Mouse (Mus musculus): ENCODE measurements around the gene Car15.

Car15 gene

DNA sequence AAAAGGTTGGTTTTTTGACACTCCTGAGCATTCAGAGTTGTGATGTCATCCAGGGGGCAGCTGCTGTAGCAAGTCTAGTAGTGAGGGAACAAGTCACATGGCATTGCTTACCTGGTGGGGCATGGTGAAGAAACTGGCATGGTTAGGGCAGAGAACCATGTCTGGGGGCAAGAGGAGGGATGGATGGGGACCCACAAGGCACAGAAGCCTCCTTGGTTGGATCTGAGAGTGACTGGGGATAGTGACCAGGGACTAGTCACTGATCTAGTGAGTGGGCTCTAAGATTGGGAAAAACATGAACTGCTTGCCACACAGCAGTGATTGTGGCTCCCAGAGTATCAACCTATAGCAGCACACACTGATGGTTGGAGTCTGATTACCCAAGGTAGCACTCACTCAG lies 38.6 kb downstream of the Car15 start:
- DNase-seq, result no peak

DNA sequence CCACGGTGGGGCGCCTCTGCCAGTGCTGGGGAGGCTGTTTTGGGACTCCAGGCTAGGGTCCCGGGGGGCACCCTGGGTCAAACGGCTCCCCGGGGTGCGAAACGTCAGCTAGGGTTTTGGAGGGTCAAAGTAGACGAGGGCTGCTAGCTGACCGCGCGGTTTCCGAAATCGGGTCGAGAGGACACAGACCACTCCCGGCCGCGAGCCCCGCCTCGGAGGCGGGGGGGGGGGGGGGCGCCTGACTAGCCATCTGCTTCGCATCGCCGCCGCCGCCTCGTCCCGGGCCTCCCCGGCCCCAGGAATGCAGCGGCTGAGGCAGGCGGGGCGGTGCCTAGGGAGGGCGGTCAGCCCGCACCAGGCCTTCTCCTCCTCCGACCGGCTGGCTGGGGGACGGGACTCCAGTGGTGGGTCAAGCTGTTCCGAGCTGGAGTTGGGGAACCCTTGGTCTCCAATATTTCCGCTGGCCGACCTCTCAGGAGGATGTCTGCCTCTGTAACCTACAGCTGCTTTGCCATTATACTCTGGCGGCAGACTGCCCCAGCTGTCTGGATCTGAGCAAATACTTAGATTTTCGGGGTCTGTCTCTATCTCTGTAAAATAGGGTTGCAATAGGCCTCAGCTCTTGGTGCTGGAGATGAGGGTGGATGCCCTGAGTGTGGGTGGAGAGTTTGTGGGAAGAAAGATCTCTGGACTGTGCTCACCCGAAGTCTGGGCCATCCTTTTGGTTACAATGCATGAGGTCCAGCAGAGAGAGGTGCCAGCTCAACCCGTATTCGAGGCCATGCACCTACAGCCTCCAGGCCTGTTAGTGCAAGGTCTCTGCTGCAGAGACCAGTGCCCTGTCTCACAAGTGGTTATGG lies 39.6 kb downstream of the Car15 start:
- no peak for DNase-seq

DNA sequence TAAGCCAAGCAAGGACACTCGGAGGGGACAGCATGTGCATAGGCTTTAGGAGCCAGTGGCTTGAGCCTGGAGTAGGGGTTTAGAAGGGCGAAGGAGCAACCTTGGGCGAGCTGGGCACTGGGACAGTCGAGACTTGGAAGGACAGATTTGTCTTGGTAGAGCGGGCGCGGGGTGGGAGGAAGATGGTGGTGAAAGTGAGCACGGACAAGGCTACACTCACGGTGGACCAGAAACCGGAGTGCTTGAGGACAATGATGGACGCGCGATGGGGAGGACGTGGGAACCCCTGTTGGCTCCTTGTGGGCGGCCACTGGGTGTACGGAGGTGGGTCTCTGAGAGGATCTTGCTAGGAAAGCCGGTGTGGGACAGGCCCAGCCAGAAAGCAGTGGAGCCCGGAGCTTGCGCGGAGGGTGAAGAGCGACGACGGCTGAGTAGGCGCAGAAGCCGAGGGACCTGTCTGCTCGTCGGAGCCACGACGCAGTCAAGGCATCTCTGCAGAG lies 40.3 kb downstream of the Car15 start:
- no peak for DNase-seq

DNA sequence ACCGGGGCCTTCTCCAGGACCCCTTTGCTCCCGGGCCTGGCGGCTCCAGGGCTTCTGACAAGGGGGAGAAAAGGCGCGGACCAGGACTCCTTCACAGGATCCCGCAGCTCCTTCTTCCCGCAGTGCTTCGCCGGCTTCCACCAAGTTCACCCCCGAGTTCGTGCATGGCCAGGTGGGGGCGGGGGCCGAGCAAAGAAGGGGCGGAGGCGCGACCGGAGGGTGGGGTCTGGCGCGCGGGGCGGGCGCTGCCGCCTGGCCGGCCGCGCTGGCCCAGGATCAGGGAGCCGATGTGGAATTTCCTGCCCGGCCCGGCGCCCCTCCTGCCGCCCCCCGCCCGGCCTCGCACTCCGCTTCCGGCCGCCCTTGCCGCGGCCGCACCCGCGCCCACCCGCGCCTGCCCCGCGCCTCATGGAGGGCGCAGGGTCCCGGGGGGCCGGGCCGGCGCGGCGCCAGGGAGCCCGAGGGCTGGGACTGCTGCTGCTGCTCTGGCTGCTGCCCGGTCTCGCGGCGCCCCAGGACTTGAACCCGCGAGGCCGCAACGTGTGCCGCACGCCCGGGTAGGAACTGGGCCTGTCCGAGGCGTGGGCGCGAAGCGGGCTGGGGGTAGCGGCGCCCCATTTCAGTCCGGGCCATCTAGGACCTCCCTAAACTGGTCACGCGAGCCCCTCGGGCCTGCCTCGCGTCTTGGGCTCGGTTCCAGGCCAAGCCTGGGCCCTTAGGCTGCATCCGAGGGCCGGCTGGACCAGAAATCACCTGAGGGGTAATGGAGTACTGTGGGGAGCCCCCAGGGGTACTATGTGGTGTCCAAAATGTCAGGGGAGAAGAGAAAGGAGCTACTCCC lies 41.0 kb downstream of the Car15 start, which contains the start of gene Scarf2:
Scarf2 (plus strand) TSS at position 312 of the 841 bp plus-strand sequence.
- DNase-seq, result no peak

DNA sequence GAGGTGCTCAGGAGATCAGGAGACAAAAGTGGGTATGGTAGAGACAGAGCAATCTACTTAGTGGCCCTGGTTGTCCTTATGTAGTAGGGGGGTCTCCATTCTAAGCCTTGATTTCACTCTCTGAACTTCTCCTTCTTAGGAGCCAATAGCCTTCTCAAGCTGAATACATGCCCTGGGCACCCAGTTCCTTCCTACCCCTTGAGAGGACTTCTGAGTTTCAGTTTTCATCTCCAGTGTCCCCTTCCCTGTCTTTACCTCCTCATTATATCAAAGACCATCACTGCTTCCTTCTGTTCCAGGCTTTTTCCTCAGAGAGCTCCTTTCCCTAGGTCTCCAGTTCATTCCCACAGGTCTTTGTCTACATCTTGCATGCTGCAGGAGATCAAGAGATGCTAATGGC lies 41.6 kb downstream of the Car15 start:
- no peak for DNase-seq

DNA sequence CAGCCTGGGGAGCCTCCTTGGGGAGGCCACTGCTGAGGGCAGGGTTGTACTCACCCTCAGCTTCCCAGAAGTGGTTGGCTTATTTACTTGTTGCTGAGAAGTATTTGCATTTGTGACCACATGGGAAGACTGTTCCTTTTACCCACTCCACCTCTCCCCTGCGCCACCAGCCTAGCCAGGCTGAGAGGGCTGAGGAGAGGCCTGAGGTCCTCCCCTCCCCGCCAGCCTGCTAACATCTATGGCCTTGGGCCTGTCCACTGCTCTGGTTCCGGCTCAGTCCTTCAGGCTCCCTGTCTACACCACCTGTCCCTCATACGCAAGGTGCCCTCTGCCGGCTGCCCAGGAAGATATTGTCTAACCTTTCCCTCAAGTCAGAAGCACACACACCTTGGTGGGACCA lies 42.5 kb downstream of the Car15 start:
- no peak for DNase-seq

DNA sequence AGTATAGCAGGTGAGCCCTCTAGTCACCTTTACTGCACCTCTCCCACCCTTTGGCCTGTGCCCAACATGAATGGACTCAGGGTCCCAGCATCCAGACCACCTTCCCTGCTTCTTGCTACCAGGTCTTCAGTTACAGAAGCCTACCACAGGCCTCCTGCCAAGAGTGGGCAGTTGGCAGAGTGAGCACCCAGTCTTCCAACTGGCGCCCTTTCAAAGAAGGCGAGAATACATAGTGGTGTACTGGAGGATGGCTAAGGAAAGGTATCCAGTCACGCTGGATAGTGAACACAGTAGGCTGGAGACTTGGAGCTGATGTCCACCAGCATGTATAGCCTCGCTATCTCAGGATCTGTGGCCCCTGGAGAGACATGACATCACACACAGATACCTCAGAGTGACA lies 44.1 kb downstream of the Car15 start:
- DNase-seq, result no peak

DNA sequence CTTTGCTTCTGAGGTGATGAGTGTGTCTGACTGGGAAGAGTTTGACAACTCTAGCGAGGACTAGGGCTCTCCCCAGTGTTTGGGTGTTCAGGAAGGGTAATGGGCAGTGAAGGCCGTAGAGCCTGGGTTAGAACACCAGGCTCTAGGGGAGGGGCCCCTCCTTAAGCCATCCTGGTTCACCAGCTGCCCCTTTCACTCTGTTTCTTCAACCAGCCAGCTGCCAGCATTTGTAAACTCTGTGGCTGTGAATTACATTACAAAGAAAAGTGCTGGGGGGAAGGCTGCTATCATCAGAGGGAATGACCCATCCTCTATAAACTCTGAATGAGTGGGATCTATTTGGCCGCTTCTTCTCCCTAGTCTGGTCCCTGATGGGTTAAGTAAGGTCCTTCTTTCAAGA lies 45.4 kb downstream of the Car15 start:
- DNase-seq, result no peak

DNA sequence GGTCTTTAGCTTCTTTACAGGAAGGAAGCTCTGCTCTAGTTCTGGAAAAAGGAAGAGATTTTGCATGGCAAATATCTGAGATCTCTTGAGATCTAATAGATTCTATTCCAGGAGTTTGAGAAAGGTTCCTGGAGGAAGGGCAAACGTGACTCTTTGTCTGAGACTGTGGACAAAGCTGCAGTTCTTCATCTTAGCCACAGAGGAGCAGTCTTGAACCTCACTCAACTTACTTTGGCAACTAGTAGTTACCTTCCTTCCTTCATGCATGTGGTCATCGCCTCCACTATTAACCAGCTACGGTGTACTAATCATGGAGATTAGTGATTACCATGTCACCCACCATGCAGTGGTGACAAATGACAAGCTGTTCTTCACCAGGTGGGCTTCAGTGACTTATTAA lies 52.8 kb downstream of the Car15 start:
- DNase-seq, result no peak
